In the genomic region with DNA sequence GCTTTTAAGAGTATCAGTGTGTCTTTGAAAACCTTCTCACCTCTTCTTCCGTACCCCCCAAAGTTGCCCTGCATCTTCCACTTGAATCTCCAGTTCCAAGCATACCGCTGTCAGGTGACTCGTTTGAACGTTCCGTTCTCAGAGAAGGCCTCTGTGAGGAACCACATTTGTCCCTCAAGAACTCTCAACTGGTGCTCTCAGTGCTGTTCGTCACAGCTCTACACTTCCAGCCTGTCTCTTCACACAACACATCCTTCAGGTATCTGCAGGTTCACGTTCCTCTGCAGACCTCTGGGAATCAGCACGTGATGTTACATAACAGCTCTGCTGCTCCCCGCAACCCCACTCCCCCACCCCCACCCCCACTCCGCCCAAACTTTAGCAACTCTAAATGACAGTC, we compare ENCODE assay signal across 14 mouse cellular contexts.
"Had no signal": no experiment of that assay in that cellular context is flagged by ENCODE, and none has a peak within 500 bp of the region (broad histone marks: within the 10 kb centered on the region; RNA-seq: fewer than 3 reads in every experiment).

No protein-coding gene starts in this region.

- H3K36me3 ChIP-seq: limb, embryonic 10.5 days; limb, embryonic 13.5 days; liver, embryonic 12.5 days; liver, embryonic 15.5 days had no signal

- H3K27ac ChIP-seq: kidney, postnatal 0 days; layer of hippocampus, adult 2 months; limb, embryonic 10.5 days; limb, embryonic 13.5 days; liver, embryonic 12.5 days; liver, embryonic 15.5 days had no signal

- H3K4me2 ChIP-seq: limb, embryonic 13.5 days; liver, embryonic 12.5 days; liver, embryonic 15.5 days; midbrain, embryonic 11.5 days had no signal

- H3K9ac ChIP-seq: limb, embryonic 13.5 days; liver, embryonic 12.5 days; liver, embryonic 15.5 days had no signal

- H3K4me3 ChIP-seq: layer of hippocampus, adult 2 months; limb, embryonic 10.5 days; limb, embryonic 13.5 days; liver, embryonic 12.5 days; liver, embryonic 15.5 days had no signal

- ATAC-seq: liver, embryonic 12.5 days had no signal

- DNase-seq: kidney, postnatal 25 days; layer of hippocampus, adult 9-11 months; liver; lung, postnatal 4 days; midbrain, embryonic 14.5 days; thymus, adult 18-20 months; thymus, postnatal 36 days had no signal

- H3K9me3 ChIP-seq: limb, embryonic 10.5 days; limb, embryonic 13.5 days; liver, embryonic 12.5 days; liver, embryonic 15.5 days had no signal
